Mouse (Mus musculus) cerebellum, adult (tissue): ENCODE results near the gene Eif3i.
"Not testable (repeated sequence)": the region's sequence is repeated elsewhere in the genome, so short reads cannot be mapped to it uniquely, and the experiment has no call there.

Experiments used
- ATAC-seq: cut with Nextera tagmentation; 2 replicates; pipeline ENCODE4 v1.9.2; 2017; ENCODE audit warnings: mild to moderate bottlenecking, moderate library complexity, mixed read lengths; ENCODE audit not compliant: insufficient number of reproducible peaks, low FRiP score, low TSS enrichment

Gene Eif3i

GRCm38 (mm10) chr4:129577688-129578087, 22.8 kb downstream of the Eif3i start:
- ATAC-seq, result no peak

GRCm38 (mm10) chr4:129576863-129577491, 23.5 kb downstream of the Eif3i start:
- no peak for ATAC-seq

DNA sequence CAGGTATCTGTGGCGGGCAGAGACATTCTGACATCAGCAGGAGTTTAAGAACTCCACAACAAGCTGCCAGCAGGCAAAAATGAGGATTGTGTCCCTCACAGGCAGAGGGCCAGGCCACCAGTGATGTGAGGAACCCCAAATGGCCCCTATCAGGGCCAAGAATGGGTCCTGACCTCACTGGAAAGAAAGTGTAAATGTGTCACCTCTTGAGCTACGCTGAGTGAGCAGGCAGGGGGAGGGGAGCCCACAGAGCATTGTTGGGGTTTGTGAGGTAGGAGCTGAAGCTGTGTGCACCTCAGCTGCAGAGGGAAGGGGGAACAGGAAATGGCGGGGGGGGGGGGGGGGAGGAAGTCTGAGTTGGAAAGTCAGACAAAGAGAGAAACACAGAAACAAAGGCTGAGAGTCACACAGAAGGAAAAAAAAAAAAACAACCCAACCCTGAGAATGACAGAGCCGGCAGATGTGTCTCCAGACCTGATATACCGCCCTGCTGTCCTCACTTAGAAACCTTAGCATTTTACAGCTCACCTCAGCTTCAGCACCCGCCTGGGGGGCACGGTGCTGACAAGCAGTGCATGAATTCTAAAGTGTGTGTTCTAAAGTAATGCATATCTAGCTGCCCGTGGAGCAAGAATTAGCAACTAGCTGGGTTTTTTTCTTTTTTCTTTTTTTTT, 25.1 kb downstream of the Eif3i start:
- no peak for ATAC-seq

DNA sequence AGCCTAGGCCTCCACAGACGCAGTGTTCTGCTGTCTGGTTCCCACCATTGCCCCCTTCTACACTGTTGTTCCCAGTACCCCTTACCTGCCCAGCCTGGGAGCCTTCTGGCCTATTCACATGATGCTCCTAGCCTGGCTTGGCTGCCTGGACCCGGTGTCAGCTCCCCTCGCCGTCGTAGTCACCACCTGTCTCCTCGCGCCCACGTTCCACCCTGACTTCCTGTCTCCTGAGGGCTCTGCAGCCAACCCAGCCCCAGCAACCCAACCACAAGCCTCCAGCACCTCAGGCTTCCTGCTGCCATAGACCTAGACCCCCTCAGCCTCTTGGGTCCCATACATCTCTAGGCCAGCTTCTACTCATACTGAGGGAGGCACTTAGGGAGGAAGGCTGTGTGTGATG, 27.0 kb downstream of the Eif3i start, which contains the start of gene Lck:
Lck (minus strand) TSS at position 212 of the 400 bp plus-strand sequence.
- no peak for ATAC-seq

- ATAC-seq, result no peak
Measured at GRCm38 (mm10) chr4:129573093-129573370, 27.4 kb downstream of the Eif3i start.

DNA sequence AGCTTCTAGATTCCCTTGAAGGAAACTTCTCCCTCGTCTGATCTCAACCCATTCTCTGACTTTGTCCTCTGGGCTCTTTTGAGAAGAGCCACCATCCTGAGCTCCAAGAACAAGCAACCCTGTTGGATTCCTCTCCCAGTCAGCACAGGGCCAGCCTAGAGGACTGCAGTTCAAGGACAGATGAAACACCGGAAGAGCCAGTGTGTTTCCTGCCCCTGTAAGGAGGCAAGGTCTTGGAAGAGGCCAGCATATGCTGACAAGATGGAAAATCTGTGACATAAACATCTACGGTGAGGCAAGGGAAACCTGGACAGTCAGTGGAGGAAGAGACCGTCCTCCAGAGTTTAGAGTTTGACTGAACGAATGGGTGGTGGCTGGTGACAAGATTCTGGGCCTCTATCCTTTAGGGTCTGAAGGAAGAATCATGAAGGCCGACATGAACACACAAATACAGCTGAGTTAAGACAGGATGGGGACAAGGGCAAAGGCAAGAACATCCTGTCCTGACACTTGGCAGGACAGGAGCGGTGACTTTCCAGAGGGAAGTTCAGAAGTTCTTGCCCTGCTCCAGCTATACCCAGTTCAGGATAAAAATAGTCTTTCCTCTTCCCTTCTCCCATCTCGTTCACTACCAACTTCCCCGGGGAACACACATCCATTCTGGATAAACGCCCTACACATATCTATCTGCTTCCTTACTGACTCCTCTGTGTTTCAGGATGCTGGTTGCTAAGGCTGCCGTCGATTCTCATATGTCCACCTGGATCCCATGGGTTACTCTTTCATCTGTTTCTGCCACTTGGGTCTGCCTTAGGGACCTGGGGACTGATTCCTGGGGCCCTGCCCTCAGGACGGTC, 28.0 kb downstream of the Eif3i start:
- no peak for ATAC-seq

GRCm38 (mm10) chr4:129571551-129572084, 28.8 kb downstream of the Eif3i start:
- no peak for ATAC-seq

GRCm38 (mm10) chr4:129570028-129570427, 30.4 kb downstream of the Eif3i start:
- ATAC-seq, result no peak

GRCm38 (mm10) chr4:129568366-129568765, 32.1 kb downstream of the Eif3i start:
- no peak for ATAC-seq

- no peak for ATAC-seq
Measured at GRCm38 (mm10) chr4:129565139-129565538, 35.3 kb downstream of the Eif3i start.

GRCm38 (mm10) chr4:129563718-129564117, 36.7 kb downstream of the Eif3i start:
- ATAC-seq, result no peak

DNA sequence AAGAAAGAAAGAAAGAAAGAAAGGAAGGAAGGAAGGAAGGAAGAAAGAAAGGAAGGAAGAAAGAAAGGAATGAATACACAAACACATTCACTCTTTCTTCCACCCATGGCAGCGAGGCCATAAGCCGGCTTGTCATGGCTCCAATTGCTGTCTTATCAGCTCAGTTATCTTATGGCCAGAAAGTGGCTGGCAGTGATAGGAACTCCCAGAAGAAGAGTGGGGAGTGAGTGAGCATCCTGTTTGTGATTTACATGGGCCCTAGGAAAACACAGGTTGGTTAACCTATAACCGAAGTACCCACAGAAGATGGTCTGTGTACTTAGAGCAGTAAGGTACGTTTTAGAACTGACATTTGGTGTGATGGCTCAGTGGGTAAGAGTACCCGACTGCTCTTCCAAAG, 39.3 kb downstream of the Eif3i start:
- no peak for ATAC-seq

DNA sequence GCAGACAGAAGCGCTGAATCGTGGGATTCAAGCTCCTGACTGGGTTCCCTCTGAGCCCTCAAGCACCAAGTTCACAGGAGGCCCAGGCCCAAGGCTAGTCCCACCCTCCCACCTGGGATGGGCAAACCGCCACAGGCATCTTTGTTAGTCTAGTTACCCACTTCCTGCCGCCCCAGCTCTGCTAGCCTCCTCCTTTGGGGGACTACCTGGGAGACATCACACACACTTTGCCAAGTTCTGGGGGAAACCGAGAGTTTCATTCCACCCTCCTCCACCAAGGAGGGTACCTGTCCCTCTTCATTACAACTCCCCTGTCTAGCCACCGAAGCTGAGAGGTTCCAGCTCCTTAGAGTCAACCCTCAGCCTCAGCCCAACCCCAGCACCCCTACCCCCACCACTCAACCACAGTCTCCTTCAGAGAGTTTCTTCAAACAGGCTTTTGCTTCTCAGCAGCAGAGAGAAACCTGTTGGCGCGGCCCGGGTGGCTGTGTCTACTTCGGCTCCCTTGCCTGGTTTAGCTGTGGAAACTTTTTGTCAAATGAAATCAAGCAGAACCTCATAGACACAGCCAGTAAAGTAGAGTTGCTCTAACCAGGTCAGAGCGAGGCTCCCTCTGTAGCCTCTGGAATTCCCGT, 42.0 kb downstream of the Eif3i start:
- no peak for ATAC-seq

- no peak for ATAC-seq
Measured at GRCm38 (mm10) chr4:129557256-129557808, 43.1 kb downstream of the Eif3i start.

GRCm38 (mm10) chr4:129556532-129557223, 43.8 kb downstream of the Eif3i start:
- ATAC-seq, result 0 out of 2 replicates have a peak, but pooled peaks have one; percentile 31

DNA sequence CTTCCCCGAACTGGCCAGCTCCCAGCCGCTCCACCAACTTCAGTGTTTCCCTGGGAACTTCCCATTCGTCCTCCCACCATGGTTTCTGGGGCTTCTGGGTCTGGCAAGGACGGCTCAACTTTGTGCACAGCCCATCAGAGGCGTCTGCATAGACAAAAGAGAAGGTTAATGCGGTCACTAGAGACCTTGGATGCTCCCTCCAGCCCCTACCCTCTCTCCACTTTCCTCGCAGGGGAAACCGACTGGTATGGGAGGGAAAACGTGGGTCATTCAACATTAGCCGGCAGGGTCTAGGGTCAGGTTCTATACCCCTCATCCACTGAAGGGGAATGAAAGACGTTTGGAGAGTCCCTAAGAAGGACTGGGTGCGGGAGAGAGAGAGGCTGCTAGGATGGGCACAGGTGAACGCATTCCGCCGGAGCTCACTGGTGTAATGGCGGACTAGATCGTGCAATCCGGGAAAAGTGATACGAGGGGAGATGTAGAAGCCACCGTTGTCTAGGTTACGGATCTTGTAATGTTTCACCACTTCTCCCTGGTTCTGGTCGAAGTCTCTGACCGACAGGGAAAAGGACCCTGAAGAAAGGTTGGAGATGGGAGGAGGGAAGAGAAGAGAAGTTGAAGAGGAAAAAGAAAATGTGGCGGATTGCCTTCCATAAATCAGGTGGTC, 44.5 kb downstream of the Eif3i start:
- 0 out of 2 replicates have a peak, but pooled peaks have one; percentile 20 for ATAC-seq

GRCm38 (mm10) chr4:129555421-129555861, 45.0 kb downstream of the Eif3i start:
- 0 out of 2 replicates have a peak, but pooled peaks have one; percentile 15 for ATAC-seq

DNA sequence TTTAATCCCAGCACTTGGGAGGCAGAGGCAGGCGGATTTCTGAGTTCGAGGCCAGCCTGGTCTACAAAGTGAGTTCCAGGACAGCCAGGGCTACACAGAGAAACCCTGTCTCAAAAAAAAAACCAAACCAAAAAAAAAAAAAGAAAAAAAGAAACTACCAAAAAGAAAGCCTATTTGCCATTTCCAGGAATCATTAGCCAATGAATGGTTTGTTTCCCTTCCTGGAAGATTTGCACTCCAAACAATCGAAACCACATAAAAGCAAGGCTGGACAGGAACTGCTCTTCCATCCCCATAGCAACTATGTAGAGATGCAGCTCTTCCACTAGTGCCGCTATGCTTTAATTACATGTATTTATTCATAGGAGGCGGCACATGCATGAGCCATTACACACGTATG, 45.9 kb downstream of the Eif3i start:
- ATAC-seq, result not testable (repeated sequence)

- no peak for ATAC-seq
Measured at GRCm38 (mm10) chr4:129550295-129550694, 50.2 kb downstream of the Eif3i start.
